Mouse (Mus musculus): Measurements from ENCODE around the gene Gnmt.

GRCm38 (mm10) chr17:46728904-46729318 lies at the start of gene Gnmt:
- TF ChIP-seq POLR2A (IDR thresholded peaks at IDR 0.05; ENCODE audit: insufficient read depth, low read depth, low read length) (no peak), CTCF (IDR thresholded peaks at IDR 0.05) (no peak)
